Mouse (Mus musculus): ENCODE data around the gene Cchcr1. TPM values are rescaled to one million over a fixed set of nuclear protein-coding genes. Genes with fewer than 3 reads are reported as not detected.

Cchcr1 gene
- polyA plus RNA-seq, 1 experiment from 2014 or later: 11.4 TPM

DNA sequence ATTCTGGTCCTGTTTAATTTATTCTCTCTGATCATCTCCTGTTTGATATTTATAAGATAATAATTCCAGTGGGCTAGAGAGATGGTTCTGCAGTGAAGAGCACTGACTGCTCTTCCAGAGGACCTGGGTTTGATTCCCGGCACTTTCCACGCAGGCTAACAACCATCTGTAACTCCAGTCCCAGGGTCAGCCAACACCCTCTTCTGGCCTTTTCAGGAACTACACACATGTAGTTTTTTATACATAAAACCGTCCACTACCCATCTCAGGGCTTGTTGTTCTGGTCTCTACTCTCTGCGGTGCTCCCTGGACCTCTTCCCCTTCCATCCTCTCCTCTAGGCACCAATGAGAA, 33.2 kb downstream of the Cchcr1 start:
- DNase-seq (ENCODE audit: low spot score) (no peak), ATAC-seq (replicated peaks; ENCODE audit: insufficient number of reproducible peaks, low FRiP score, low TSS enrichment, low read depth) (no peak)
- Histone ChIP-seq H3K9ac (replicated peaks; ENCODE audit: low read length) (no peak overlapping the region), H3K36me3 (replicated peaks; ENCODE audit: control insufficient read depth, insufficient read depth, low read depth, low read length) (no peaks in the 10 kb centered on the region), H3K9me3 (replicated peaks; ENCODE audit: control insufficient read depth, low read length) (no peaks in the 10 kb centered on the region), H3K4me1 (ENCODE audit: control insufficient read depth, insufficient read depth, low read length) (no peaks in the 10 kb centered on the region), H3K4me3 (ENCODE audit: low read depth, low read length) (no peak overlapping the region), H3K27ac (replicated peaks; ENCODE audit: low read depth, low read length) (no peak overlapping the region), H3K27me3 (ENCODE audit: control insufficient read depth, insufficient read depth, low read length) (no peaks in the 10 kb centered on the region), H3K4me2 (ENCODE audit: low read depth, low read length) (no peak overlapping the region)
- WGBS: 93% methylated on average over 4 of the region's 4 CpGs

DNA sequence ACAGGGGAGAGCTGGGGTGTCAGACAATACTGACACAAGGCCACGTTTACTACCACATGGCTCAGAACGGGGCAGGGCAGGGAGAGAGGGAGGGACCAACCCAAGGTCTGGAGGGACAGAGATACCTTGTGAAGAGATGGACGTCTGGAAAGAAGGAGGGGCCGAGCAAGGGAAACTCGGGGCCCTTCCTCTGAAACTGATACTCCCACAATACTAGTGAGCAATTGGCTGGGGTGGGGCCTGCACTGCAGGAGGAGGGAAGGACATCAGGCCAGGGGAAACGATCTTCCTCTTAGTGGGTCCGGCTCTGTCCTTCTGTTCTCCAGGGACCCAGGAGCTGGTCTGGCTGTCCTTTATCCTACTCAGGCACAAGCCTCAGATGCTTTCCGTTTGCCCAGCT, 34.0 kb downstream of the Cchcr1 start:
- WGBS: 44% methylated on average over 8 of the region's 8 CpGs
- Histone ChIP-seq H3K4me1 (ENCODE audit: control insufficient read depth, insufficient read depth, low read length) (no peaks in the 10 kb centered on the region), H3K9me3 (replicated peaks; ENCODE audit: control insufficient read depth, low read length) (no peaks in the 10 kb centered on the region), H3K9ac (replicated peaks; ENCODE audit: low read length) (no peak overlapping the region), H3K4me3 (ENCODE audit: low read depth, low read length) (no peak overlapping the region), H3K27me3 (ENCODE audit: control insufficient read depth, insufficient read depth, low read length) (no peaks in the 10 kb centered on the region), H3K4me2 (ENCODE audit: low read depth, low read length) (no peak overlapping the region), H3K27ac (replicated peaks; ENCODE audit: low read depth, low read length) (no peak overlapping the region), H3K36me3 (replicated peaks; ENCODE audit: control insufficient read depth, insufficient read depth, low read depth, low read length) (no peaks in the 10 kb centered on the region)
- ATAC-seq (replicated peaks; ENCODE audit: insufficient number of reproducible peaks, low FRiP score, low TSS enrichment, low read depth) (no peak), DNase-seq (ENCODE audit: low spot score) (no peak)

DNA sequence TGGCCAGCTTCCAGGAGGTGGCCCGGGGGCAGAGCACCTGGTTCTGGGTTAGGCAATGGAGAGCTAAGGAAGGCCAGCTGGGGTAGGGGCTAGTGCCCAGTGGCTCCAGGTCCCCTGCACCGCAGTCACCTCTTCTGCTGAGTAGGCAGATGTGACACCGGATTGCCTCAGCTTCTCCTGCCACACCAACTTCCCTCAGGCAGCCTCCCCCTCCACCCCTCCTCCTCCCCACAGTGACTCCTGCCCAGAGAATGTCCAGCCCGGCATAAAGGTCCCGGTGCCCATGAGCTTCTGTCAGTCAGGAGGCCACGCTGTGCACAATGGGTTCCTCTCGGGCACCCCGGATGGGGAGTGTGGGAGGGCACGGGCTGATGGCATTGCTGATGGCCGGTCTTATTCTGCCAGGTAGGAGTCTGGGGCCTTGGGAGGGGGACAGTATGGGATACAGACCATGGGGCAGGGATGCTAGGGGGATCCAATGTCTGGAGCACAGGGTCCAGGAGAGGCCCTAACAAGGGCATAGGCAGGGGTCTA, 35.0 kb downstream of the Cchcr1 start, which contains the start of gene Cdsn:
TSS of gene Cdsn (plus strand) at position 248 of the 534 bp plus-strand sequence.
- no peak within 1 kb of the TSS for H3K9ac ChIP-seq (replicated peaks; ENCODE audit: low read length)
- no peaks in the 10 kb centered on the region for H3K27me3 ChIP-seq (ENCODE audit: control insufficient read depth, insufficient read depth, low read length)
- no peak within 1 kb of the TSS for H3K27ac ChIP-seq (replicated peaks; ENCODE audit: low read depth, low read length)
- DNase-seq (ENCODE audit: low spot score) (no peak), ATAC-seq (replicated peaks; ENCODE audit: insufficient number of reproducible peaks, low FRiP score, low TSS enrichment, low read depth) (no peak)
- no peak within 1 kb of the TSS for H3K4me3 ChIP-seq (ENCODE audit: low read depth, low read length)
- H3K36me3 ChIP-seq (replicated peaks; ENCODE audit: control insufficient read depth, insufficient read depth, low read depth, low read length): no peaks in the 10 kb centered on the region
- H3K9me3 ChIP-seq (replicated peaks; ENCODE audit: control insufficient read depth, low read length): no peaks in the 10 kb centered on the region
- no peaks in the 10 kb centered on the region for H3K4me1 ChIP-seq (ENCODE audit: control insufficient read depth, insufficient read depth, low read length)
- H3K4me2 ChIP-seq (ENCODE audit: low read depth, low read length): no peak within 1 kb of the TSS
- 73% methylated on average over 10 of the region's 10 CpGs for WGBS

DNA sequence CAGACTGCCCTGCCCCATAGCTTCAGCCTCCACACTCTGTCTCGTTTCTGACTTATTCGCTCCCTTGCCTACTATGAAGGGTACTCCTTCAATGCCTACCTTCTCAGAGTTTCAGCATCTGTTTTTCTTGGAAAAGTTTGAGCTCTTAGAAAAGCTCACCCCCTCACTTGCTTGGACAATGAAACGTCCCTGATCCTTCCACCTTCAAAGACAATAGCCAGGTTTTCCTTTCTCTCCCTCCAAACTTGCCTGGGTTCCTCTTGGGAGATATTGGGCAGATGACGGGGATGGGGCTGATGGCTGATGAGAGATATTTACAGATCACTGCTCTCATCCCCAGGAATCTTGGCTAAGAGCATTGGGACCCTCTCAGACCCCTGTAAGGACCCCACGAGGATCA, 37.4 kb downstream of the Cchcr1 start:
- no peaks in the 10 kb centered on the region for H3K4me1 ChIP-seq (ENCODE audit: control insufficient read depth, insufficient read depth, low read length)
- no peak overlapping the region for H3K4me3 ChIP-seq (ENCODE audit: low read depth, low read length)
- no peak overlapping the region for H3K27ac ChIP-seq (replicated peaks; ENCODE audit: low read depth, low read length)
- no peaks in the 10 kb centered on the region for H3K9me3 ChIP-seq (replicated peaks; ENCODE audit: control insufficient read depth, low read length)
- no peaks in the 10 kb centered on the region for H3K27me3 ChIP-seq (ENCODE audit: control insufficient read depth, insufficient read depth, low read length)
- DNase-seq (ENCODE audit: low spot score) (no peak), ATAC-seq (replicated peaks; ENCODE audit: insufficient number of reproducible peaks, low FRiP score, low TSS enrichment, low read depth) (no peak)
- no peak overlapping the region for H3K4me2 ChIP-seq (ENCODE audit: low read depth, low read length)
- no peaks in the 10 kb centered on the region for H3K36me3 ChIP-seq (replicated peaks; ENCODE audit: control insufficient read depth, insufficient read depth, low read depth, low read length)
- no peak overlapping the region for H3K9ac ChIP-seq (replicated peaks; ENCODE audit: low read length)
- 81% methylated on average over 5 of the region's 5 CpGs for WGBS

DNA sequence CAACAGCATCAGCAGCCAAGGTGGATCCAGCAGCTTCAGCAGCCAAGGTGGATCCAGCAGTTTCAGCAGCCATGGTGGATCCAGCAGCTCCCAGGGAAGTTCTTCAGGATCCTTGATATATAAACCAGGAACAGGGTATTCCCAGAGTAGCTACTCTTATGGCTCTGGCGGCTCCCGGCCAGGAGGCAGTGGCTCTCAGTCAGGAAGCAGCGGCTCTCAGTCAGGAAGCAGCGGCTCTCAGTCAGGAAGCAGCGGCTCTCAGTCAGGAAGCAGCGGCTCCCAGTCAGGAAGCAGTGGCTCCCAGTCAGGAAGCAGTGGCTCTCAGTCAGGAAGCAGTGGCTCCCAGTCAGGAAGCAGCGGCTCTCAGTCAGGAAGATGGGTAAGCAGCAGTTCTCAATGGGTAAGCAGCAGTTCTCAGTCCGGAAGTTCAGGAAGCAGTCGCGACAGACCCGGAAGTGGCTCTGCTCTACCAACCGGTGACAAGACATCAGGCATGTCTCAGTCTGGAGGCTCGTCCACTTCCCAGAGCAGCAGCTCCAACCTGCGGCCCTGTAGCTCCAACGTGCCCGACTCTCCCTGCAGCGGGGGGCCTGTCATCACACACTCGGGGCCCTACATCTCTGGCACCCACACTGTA, 38.0 kb downstream of the Cchcr1 start:
- WGBS: 93% methylated on average over 18 of the region's 18 CpGs

DNA sequence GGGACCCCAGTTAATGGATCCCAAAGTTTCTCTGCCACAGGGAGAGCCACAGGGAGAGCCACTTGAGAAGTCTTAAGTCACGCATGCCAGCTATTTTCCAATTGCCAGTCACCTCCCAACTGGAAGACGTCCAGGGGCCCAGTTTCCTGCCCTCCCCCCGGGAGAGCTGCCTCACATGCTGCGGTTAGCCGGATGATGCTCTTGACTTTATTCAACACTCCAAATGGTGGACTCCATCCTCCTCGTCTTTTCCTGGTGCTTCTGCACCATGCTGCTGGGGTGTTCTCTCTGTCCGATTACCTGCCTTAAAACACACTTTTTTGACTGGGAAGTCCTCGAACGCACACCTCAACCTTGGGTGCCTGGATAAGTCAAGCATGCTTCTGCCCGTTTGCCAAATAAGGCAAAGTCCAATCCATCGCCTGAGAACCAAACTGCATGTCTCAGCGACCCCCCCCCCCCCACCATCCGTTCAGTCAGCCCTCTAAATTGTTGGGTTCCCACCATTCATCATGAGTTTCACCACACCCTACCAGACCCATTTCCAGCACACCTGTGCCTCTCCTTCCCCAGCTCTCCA, 39.4 kb downstream of the Cchcr1 start:
- WGBS: 84% methylated on average over 13 of the region's 13 CpGs
- ATAC-seq (replicated peaks; ENCODE audit: insufficient number of reproducible peaks, low FRiP score, low TSS enrichment, low read depth): no peak
- Histone ChIP-seq H3K4me3 (ENCODE audit: low read depth, low read length) (no peak overlapping the region), H3K4me2 (ENCODE audit: low read depth, low read length) (no peak overlapping the region), H3K27me3 (ENCODE audit: control insufficient read depth, insufficient read depth, low read length) (no peaks in the 10 kb centered on the region), H3K9me3 (replicated peaks; ENCODE audit: control insufficient read depth, low read length) (no peaks in the 10 kb centered on the region), H3K9ac (replicated peaks; ENCODE audit: low read length) (no peak overlapping the region), H3K4me1 (ENCODE audit: control insufficient read depth, insufficient read depth, low read length) (no peaks in the 10 kb centered on the region), H3K36me3 (replicated peaks; ENCODE audit: control insufficient read depth, insufficient read depth, low read depth, low read length) (no peaks in the 10 kb centered on the region), H3K27ac (replicated peaks; ENCODE audit: low read depth, low read length) (no peak overlapping the region)
- no peak for DNase-seq (ENCODE audit: low spot score)

More for the DNA sequence above, 38.0 kb downstream of the Cchcr1 start:
- Histone ChIP-seq H3K4me2 (ENCODE audit: low read depth, low read length) (no peak overlapping the region), H3K27ac (replicated peaks; ENCODE audit: low read depth, low read length) (no peak overlapping the region), H3K9ac (replicated peaks; ENCODE audit: low read length) (no peak overlapping the region), H3K27me3 (ENCODE audit: control insufficient read depth, insufficient read depth, low read length) (no peaks in the 10 kb centered on the region), H3K36me3 (replicated peaks; ENCODE audit: control insufficient read depth, insufficient read depth, low read depth, low read length) (no peaks in the 10 kb centered on the region), H3K9me3 (replicated peaks; ENCODE audit: control insufficient read depth, low read length) (no peaks in the 10 kb centered on the region), H3K4me3 (ENCODE audit: low read depth, low read length) (no peak overlapping the region), H3K4me1 (ENCODE audit: control insufficient read depth, insufficient read depth, low read length) (no peaks in the 10 kb centered on the region)
- no peak for DNase-seq (ENCODE audit: low spot score)
- no peak for ATAC-seq (replicated peaks; ENCODE audit: insufficient number of reproducible peaks, low FRiP score, low TSS enrichment, low read depth)

DNA sequence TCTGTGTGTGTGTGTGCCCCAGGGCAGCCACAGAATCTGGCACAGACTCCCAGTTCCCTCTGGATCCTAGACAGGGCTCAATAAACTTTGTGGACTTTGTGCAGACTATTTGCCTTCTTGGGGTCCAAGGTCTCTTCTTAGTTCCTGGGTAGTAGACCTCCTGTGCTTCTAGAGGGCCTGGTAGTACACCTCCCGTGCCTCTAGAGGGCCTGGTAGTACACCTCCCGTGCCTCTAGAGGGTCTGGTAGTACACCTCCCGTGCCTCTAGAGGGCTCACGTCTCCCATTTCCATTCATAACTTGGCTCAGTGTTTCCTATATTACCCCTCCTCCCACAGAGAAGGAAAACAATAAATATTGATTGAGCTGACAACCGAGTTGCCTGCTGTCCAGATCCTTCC, 39.9 kb downstream of the Cchcr1 start:
- Histone ChIP-seq H3K27ac (replicated peaks; ENCODE audit: low read depth, low read length) (no peak overlapping the region), H3K36me3 (replicated peaks; ENCODE audit: control insufficient read depth, insufficient read depth, low read depth, low read length) (no peaks in the 10 kb centered on the region), H3K4me1 (ENCODE audit: control insufficient read depth, insufficient read depth, low read length) (no peaks in the 10 kb centered on the region), H3K9me3 (replicated peaks; ENCODE audit: control insufficient read depth, low read length) (no peaks in the 10 kb centered on the region), H3K27me3 (ENCODE audit: control insufficient read depth, insufficient read depth, low read length) (no peaks in the 10 kb centered on the region), H3K4me3 (ENCODE audit: low read depth, low read length) (no peak overlapping the region), H3K4me2 (ENCODE audit: low read depth, low read length) (no peak overlapping the region), H3K9ac (replicated peaks; ENCODE audit: low read length) (no peak overlapping the region)
- ATAC-seq (replicated peaks; ENCODE audit: insufficient number of reproducible peaks, low FRiP score, low TSS enrichment, low read depth) (no peak), DNase-seq (ENCODE audit: low spot score) (peak; percentile 69)
- 39% methylated on average over 5 of the region's 5 CpGs for WGBS

DNA sequence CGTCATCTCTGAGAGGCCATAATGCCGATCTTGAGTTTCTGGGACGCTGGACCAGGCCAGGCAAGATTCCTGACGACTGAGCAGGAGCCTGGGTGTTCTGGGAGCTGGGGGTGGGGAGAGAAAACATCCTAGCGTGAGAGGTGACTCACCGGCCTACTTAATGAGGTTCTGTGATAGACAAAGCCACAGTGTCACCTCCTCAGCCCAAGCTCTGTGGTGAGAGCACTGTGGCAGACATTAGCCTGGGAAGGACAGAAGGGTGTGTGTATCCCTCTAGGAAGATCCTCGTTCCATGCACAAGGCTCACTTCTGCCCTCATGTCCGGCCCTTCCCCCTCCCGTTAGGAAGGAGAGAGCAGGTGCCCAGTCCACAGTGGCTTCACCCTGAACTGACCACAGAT, 40.5 kb downstream of the Cchcr1 start:
- DNase-seq (ENCODE audit: low spot score) (no peak), ATAC-seq (replicated peaks; ENCODE audit: insufficient number of reproducible peaks, low FRiP score, low TSS enrichment, low read depth) (no peak)
- no peaks in the 10 kb centered on the region for H3K4me1 ChIP-seq (ENCODE audit: control insufficient read depth, insufficient read depth, low read length)
- H3K4me2 ChIP-seq (ENCODE audit: low read depth, low read length): no peak overlapping the region
- H3K4me3 ChIP-seq (ENCODE audit: low read depth, low read length): no peak overlapping the region
- H3K27me3 ChIP-seq (ENCODE audit: control insufficient read depth, insufficient read depth, low read length): no peaks in the 10 kb centered on the region
- H3K36me3 ChIP-seq (replicated peaks; ENCODE audit: control insufficient read depth, insufficient read depth, low read depth, low read length): no peaks in the 10 kb centered on the region
- WGBS: 80% methylated on average over 9 of the region's 9 CpGs
- no peak overlapping the region for H3K9ac ChIP-seq (replicated peaks; ENCODE audit: low read length)
- H3K27ac ChIP-seq (replicated peaks; ENCODE audit: low read depth, low read length): no peak overlapping the region
- H3K9me3 ChIP-seq (replicated peaks; ENCODE audit: control insufficient read depth, low read length): no peaks in the 10 kb centered on the region

All from embryonic facial prominence, embryonic 11.5 days (tissue).